Mouse (Mus musculus) liver, adult 2 months (tissue): ENCODE measurements around the gene Ufsp2.

Source experiments
- CTCF ChIP-seq: fragments of 200-500 bp; IDR thresholded peaks from 2 replicates; pipeline ENCODE4 v1.5.1; 2011; ENCODE audit warnings: low read depth, low read length, control low read depth
- POLR2A ChIP-seq: fragments of 200-500 bp; IDR thresholded peaks from 2 replicates; pipeline ENCODE4 v1.6.1; 2011; ENCODE audit warnings: low read length, control low read depth; ENCODE audit not compliant: insufficient read depth; ENCODE audit errors: extremely low read depth

GRCm38 (mm10) chr8:45975837-45976468 is 625 bp downstream of the Ufsp2 start:
- no peak for TF ChIP-seq CTCF
- no peak for TF ChIP-seq POLR2A
